Mouse (Mus musculus) left cerebral cortex, adult 11 months (tissue): ENCODE measurements around the gene Defb25.
A peak's percentile ranks its signal among the peaks of the same experiment; 100 is the strongest.

Experiments
- DNase-seq: peaks from one replicate; pipeline ENCODE4 v3.0.0; 2022; ENCODE audit warnings: low spot score

The Defb25 gene

DNA sequence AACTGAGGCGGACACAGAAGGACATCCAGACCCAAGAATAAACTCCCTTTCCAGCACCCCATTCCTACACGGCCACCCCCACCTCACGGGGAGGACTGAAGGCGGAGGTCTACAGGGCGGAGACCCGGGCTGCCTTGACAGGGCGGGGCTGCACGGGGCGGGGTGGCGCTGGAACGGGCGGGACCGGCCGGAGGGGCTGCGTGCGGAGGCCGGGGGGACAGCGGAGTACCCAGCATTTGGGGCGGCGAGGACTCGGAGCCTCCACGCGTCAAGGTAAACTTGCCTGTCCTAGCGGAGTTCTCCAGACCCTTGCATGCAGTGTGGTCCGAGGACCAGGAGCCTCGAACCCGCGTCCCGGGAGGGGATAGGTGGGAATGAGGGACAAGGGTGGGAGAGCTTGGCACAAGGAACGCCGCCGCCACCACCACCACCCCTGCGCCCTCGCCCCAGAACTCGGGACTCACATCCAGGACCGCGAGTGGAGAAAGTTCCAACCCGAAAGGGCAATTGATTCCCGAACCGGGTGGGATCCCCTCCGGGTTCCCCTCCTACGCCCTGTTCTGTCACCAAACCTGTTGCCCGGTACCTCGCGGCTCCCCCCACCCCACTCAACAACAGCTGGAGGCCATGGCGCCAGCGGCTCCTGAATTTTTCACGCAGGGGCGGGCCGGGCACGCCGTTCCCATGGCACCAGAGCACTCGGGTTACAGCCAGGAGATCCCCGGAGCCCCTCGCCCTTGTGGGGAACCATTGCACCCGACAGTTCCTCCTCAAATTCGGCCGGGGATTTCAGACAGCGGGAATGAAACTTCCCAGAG, 4.1 kb upstream of the Defb25 start, which contains the start of gene Rem1:
Gene Rem1, plus strand, starts transcription at position 178 of the 818 bp plus-strand sequence.
- DNase-seq, result no peak

DNA sequence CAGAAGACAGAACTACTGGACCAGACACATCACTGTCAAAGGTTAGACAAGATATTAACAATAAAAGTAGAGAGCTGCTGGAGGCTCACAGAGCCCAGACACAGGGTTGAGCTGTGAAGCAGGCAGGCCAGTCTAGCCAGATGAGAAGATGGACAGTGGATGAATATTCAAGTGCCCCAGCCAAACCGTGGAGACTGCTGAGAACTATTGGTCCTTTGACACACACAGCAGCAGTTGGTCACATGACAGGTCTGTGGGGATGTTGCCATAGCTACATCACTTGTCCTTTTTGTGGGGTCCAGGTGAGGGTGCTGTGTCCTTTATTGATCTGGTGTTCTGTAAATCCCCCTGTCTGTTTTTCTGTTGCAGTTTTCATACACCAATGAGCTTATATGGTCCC, 2.4 kb upstream of the Defb25 start:
- DNase-seq, result no peak

DNA sequence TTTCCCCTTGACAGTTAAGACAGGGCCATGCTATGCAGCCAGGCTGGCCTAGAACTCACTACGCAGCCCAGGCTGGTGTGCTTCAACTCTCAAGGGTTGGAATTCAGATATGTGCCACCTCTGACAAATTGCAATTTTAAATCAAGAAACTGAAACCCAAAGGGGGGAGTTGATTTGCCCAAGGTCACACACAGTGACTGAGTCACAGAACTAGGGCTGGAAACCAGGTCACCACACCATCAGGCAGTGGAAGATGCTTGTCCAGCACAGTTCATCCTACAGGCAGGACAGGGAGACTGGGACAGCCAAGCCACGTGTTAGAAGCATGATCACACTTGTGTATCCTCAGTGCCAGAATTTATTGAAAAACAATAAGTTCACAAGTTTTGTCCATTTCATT, 1.7 kb upstream of the Defb25 start:
- DNase-seq, result no peak

DNA sequence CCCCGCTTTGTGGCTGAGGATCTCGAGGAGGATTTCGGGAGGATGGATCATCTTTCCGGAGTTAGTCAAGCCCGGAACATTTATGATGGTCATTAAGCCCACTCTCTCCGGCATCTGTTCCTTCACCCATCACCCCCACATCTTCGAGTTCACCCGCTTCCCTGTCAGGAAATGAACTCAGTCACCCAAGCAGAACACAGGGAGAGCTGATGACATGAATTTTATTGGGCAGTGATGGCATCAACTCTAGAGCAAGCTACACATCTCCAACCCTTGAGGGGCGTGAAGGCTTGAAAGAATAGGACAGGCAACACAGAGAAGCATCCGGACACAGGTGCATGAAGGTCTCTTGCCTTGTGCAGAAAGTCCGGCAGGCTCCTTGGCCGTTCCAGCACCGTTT, 702 bp downstream of the Defb25 start:
- DNase-seq, result no peak

DNA sequence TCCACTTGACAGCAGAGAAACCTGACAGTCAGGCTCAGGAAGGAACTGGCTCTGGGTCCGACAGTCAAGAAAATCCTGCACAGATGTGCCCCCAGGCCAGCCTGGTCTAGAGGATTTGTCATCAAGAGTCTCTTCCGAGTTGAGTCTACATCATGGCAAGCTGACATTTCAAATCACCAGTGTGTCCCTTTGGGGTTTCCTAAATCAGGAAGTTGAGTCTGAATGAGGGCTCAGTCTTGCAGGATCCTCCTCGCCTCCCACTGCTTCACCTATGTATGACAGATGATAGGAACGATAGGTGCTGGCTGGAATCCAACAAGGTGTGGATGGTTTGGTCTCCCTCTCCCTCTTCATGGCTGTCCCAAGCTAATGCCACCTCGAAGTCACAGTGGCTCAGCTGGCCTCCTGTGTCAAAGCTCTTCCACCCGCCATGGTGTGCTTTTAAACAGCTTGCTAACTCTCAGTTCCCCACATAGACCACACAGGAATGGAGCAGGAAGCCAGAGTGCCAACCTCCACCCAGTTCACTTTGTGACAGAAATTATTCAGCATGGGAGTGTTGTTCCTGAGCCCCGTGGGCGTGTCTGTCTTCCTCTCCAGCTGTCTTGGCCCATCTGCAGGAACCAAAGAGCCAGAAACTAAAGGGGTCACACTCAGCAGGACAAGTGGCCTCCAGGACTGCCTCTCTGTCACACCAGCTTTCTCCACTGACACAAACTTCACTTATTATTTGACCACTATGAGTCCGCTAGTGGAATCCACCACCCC, 2.3 kb downstream of the Defb25 start:
- DNase-seq, result no peak

DNA sequence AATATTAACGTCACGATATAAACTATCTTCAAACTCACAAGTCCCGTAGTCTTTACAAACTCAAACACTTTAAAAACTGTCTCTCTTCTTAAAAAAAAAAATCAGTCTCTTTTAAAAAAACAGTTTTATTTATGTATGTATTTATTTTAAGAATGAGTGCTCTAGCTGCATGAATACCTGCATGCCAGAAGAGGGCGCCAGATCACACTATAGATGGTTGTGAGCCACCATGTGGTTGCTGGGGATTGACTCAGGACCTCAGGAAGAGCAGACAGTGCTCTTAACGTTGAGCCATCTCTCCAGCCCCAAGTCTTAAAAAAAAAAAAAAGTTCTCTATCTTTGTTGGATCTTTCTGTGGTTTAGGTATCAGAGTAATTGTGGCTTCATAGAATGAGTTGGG, 5.5 kb downstream of the Defb25 start:
- DNase-seq, result no peak

DNA sequence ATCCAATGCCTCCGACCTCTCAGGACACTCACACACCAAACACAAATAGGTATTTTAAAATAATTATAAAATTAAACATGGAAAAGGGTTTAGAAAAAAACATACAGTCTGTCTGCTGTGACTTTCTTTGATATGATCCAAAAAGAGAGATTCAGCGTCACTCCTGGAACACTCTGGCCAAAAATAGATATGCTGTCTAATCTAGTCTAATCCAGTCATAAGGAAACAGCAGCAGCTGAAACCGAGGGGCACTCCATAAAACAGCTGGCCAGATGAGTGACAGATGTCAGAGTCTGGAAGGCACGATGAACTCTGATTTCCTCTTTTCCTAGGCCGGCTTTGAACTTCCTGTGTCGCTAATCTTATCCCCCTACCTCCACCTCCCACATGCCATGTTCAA, 6.4 kb downstream of the Defb25 start:
- DNase-seq, result no peak

DNA sequence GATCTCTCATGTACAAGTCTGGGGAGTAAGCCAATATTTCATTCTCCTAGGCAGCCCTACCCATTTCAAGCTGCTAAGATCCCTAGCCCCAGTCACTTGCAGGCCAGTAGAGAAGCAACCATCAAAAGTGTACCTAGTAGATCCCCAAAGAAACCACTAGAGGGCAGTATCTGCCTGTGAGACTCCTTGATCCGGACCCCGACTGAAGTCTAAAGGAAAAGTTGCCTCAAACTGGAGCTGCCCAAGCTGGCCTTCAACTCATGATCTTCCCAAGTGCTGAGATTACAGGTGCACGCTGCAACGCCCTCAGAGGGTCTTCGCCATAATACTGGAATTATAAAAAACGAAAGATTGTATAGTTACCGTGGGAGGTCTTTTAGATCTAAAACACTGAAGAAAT, 7.3 kb downstream of the Defb25 start:
- peak; percentile 32 for DNase-seq

DNA sequence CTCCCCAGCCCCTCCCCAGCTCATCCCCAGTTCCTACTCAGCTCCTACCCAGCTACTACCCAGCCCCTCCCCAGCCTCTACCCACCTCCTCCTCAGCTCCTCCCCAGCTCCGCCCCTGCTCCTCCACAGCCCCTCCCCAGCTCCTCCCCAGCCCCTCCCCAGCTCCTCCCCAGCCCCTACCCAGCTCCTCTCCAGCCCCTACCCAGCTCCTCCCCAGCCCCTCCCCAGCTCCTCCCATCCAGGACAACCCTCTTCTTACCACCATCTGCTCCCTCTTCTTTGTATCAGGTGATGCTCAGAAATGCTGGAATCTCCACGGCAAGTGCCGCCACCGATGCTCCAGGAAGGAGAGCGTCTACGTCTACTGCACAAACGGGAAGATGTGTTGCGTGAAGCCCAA, 10.7 kb downstream of the Defb25 start:
- DNase-seq, result no peak

DNA sequence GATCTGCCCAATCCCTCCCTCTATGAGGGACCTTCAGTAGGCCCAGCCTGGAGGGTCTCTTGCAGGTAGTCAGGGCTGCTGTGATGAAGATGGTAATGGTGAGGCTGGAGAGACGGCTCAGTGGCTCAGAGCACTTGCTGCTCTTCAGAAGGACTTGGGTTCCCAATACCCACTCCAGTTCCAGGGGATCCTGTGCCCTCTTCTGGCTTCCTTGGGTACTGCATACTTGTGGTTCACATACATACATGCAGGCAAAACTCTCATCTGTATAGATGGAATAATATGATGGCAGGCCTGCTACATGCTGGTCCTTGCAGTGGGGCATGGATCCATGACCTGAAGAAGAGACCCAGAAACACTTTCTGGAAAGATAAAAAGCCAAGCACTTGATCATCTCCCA, 14.1 kb downstream of the Defb25 start:
- DNase-seq, result no peak

DNA sequence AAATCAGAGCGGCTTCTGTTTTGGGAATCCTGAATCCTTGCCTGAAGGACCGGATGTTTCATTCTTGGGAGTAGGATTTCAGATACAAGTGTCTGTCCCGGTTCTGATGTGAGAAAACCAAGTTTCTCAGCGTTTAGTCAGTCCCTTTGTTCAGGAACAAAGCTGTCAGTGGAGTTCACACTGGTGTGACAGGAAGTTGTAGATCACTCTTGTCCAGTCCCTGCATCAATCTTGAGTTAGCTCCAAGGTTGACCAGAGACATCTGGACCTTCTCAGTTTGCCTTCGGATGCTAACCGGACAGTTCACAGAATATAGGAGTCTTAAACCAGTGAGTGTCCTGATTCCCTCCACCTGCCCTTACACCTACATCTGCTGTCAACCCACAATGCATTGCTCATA, 15.1 kb downstream of the Defb25 start:
- no peak for DNase-seq

DNA sequence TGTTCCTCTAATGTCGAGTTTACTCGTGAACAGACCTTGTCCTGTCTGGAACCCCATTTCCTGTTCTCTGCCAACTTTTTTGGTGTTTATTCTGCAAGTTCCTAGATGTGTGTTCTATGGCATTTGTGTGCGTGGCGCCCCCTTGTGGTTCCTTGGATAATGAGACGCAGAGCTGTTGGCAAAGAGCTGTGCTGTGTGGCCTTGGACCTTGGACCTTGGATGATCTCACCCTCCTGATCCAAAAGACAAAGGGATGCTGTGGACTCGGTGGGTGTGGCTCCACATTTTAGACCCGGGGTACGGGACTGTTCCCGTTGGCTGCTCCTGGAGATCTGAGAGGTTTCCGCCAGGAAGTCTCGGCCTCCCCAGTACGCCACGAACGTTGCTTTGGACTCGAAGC, 18.8 kb downstream of the Defb25 start, which contains the start of gene Defb36:
Gene Defb36, plus strand, starts transcription at position 271 of the 400 bp plus-strand sequence.
- no peak for DNase-seq

DNA sequence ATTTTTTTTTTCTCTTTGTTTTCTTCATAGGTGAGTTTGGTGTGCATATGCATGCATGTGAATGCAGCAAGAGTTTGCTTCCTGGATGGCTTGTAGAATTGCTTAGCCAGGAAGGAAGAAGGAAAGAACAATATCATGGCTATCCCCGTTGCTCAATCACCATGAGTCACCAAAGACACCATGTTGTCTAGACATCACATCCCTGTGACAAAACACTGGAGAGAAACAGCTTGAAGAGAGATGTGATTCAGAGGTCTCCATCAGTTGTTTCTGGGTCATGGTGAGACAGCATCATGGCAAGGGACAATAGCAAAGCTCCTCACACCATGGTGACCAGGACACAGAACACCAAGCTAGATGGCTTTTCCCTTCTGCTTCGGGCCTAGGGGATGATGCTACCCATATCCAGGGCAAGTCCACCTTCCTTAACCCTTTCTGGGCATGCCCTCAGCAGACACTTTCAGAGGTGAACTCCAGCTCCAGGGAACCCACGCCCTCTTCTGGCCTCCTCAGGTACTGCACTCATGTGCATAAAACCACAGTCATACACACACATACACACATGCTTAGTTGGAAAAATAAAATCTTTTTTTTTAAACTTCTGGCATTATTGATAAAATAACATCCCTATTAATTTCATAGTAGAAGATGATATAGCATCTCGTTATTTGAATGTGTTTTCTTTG, 21.4 kb downstream of the Defb25 start:
- DNase-seq, result no peak

DNA sequence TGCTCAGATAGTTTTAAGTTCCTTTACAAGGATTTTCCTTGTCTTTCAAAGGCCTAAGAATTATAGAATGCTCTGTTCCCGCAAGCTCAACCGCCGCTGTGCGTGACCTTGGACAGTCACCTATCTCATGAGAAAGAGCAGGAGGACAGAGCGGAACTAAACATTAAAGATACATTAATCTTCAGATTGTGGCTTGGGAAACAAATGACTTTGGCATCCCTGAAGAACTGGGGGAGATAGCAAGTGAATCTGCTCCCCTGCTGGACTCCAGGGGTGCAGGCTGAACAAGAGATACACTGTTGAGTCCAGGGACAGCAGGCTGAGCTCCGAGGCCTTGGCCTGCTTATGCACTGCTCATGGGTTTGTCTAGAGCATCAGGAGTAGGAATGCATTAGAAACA, 22.8 kb downstream of the Defb25 start:
- no peak for DNase-seq

DNA sequence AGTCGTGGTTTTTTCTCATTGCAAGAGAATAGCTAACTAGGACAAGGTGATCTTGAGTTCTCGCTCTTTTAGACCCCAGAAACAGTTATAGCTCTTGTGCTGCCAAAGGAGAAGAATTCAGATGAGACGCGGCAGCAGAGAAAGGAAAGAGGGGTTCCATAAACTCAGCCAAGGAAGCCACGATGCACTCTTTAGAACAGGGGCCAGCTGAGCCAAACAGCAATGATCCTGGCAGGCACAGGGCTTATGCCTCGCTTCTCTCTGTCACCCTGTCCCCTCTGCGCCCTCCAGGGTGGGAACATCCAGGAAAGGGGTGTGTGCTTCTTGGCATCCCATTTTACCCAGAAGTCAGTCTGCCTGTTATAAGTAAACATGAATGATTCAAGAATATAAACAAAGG, 23.6 kb downstream of the Defb25 start, which contains the start of gene Defb45:
Gene Defb45, minus strand, starts transcription at position 101 of the 400 bp plus-strand sequence.
- DNase-seq, result no peak

DNA sequence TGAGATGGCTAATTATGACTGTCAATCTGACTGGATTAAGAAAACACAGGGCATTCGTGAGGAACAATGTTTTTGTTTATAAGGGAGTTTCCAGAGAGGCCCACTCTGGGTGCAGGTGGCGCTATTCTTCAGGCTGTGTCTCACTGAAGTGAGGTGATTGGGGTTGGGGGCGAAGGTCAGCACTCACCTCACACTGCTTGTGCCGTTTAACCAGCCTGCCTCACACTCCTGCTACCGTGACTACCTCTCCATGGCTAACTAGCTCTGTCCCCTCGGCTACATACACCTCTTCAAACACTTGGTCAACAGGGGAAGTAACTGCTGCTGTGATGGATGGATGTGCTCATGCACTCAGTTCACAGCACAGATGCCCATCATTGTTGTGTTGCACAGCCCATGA, 33.8 kb downstream of the Defb25 start:
- no peak for DNase-seq

DNA sequence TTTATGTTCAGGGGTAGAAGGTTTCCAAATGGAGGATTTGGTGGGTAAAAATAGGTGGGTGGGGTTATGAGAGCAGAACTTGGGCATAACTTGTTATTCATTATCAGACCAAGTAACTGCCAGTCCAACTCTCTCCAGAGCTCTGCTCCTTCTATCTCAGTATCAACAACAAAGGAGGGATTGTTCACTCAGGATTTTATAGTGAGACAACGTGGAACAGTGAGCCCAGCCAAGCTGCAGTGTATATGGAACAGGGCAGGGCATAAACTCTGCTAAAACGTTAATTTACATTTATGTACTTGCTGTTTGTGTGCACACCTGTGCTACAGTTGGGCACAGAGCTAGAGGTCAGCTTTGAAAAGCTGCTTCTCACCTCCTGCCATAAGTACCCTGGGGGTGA, 34.4 kb downstream of the Defb25 start:
- DNase-seq, result no peak

DNA sequence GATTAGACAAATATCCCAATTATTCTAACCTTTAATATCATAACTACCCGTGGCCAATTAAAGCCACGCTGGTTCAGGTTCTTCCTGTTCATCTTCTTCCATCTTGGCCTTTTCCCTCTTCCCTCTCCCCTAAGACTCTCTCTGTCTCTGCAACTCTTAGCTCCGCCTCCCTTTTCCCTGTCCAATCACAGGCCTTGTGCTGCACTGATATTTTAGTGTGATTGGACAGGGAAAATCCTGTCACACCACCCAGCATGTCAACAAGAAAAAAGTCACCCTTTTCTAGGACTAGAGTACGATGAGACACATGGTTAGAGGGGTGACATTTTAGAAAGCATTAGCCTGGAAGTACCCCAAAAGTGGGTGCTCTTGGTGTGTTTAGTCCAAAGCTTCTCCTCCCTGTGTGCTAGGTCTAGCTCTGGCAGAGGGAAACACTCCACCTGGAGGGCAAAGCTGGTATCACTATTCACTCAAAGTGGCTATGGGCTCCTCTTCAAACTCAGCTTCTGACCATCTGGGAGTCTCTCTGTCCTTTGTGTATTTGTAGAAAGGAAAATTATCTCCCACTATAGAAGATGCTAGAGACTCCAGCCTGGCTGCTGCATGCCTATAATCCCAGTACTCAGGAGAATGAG, 35.8 kb downstream of the Defb25 start:
- DNase-seq, result no peak

DNA sequence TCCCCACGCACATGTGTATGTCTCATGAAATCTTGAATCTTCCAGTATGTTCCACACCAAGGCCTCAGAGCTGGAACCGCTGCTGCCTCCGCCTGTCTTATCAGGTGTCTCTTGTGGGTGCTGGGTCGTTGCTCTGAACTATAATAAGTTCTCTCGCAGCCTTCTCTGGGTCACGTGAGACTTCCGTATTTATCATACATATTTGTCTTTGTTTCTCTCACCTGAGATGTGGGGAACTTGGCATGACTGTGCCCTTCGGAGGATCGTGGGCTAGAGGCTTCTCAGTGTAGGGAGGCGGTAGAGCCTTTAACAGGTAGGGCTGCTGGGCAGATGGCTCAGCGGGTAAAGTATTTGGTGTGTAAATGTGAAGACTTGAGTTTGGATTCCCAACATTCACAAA, 42.2 kb downstream of the Defb25 start:
- no peak for DNase-seq

DNA sequence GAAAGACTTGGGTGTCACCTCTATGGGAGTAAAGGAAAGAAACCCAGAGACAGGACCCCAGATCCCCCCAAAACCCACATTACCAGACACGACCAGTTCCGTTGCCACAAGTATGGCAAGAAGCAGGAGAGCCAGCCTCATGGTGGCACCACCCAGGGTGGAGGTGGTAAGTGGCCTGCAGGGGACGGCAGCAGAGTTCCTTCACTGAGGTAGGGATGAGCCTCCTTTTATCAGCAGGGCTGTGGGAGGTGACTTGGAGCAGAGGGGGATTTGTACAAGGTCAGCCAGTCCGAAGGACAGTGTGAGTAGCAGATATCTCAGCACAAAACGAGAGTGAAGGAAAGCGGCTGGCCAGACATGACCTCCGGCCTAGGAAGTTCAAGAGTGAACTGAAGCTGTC, 42.7 kb downstream of the Defb25 start, which contains the start of gene Defb19:
Gene Defb19, minus strand, starts transcription at position 206 of the 400 bp plus-strand sequence.
- DNase-seq, result no peak

DNA sequence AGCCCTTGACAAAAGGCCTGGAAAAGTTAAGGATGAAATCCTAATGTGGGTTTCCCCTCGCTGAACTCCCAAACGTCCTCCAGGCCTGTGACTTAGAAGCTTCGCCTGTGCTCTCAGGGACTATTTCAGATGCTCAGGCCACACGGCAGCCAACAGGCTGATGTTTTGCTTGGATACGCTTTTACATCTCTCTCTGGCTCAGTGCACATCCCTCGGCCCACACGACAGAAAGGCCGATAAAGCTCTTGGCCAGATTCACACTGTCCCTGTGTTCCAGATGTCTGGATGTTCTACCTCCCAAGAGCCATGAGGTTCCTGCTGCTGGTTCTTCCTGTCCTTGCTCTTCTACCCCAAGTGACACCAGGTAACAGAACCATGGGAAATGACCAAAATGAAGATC, 49.4 kb downstream of the Defb25 start:
- DNase-seq, result no peak
